Mouse (Mus musculus) adrenal gland, postnatal 14 days (tissue): ENCODE measurements around the gene Slamf8. TPM values are rescaled to one million over a fixed set of nuclear protein-coding genes. Genes with fewer than 3 reads are reported as not detected.
A peak's percentile ranks its signal among the peaks of the same experiment; 100 is the strongest.

ENCODE experiments used
- DNase-seq: peaks from one replicate; pipeline ENCODE4 v3.0.0; 2021; ENCODE audit warnings: mixed read lengths
- total RNA-seq: library from RNA; stranded (reverse); gene quantifications from 2 replicates; pipeline ENCODE4 v1.2.3, GENCODE M21; 2021

Slamf8 gene
- total RNA-seq, 1 experiment from 2014 or later, result not detected

DNA sequence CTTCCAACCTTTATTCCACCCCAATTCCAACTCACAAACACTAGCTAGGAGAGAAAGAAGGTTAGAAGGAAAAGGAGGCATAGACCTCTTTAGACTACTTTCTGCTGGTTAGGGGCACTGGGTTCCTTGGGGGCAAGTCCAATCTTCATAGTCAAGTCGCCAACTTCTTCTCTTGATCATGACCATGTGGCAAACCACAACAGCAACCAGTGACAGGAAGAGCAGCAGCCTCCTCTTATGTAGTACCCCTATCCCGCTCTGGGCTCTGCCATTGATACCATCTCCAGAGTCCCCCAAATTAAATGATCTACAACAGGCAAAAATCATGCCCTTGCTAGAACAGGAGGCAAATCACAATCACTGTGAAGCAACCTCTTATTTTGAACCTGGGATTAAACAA lies 3.6 kb upstream of the Slamf8 start:
- DNase-seq, result no peak

DNA sequence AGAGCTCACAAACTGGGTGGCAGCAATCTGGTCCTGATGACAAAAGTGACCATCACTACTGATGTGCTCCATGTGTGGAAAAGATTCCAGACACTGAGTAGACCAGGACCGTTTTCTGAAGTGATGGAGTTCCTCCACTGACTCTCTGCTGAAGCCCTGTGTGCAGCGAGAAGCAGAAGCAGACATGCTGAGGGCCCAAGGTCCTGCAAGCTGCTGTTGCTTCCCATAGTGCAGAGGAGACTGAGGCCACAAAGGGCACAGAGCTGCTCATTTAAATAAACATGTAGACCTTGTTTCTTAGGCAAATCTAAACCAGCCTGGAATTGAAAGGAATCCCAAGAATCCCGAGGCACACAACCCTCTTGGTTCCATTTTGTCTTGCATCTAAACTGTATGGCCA lies 3.0 kb upstream of the Slamf8 start:
- DNase-seq, result no peak

DNA sequence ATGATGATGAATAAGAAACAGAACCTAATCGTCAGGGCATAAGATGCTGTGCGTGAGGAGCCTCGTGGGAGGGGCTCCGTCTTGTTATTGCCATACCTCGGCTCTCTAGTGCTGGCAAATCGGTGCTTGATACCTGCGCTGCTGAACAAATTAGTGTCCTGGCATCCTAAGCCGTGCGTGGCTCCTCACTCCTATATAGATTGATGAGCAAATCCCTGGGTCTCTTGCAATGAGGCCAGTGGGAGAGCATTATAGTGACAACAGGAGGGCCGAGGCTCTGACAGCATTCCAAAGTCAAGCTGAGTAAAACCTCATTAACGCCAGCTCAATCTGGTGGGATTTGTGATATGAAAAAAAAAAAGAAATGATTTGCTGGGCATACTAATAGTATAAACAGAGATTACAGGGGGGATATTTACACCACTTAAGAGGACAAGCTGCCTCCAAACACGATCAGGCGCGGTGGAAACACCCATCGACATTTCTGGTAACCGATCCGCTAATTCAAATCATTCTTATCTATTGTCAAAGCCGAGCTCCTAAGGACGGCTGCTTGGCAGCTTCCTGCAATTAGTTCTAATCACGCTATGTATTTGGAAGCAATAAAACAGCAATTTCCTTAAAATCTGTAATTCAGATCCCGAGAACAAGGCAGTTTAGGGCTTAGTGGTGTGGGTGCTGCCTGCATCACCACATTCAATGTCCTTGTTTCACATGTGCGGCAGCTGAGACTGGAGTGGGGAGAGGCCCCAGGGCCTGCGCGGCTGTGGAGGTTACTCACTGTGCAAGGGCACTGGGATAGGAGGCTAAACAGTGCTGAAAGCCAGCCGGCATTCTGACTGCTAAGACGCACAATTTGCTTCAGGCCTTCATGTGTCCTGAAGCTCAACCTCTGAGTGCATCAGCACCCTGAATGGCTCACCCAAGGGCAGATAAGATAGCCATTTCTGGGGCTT lies 4.5 kb downstream of the Slamf8 start:
- peak; percentile 54 for DNase-seq

DNA sequence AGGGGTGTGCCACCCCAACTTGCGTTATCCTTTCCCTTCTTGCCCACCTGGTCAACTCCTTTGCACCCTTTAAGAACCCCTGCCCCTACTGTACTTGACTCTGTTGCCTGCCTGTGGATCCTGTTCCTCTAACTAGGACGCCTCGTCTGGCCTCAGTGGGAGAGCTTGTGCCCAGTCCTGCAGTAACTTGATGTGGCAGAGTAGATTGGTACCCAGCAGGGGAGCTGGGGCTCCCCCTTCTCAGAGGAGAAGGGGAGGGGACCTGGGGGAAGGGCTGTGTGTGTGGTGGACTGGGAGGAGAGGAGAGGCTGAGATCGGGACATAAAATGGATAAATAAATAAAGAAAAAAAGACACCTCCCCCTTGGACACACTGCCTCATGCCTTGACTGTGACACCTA lies 5.3 kb downstream of the Slamf8 start:
- no peak for DNase-seq

DNA sequence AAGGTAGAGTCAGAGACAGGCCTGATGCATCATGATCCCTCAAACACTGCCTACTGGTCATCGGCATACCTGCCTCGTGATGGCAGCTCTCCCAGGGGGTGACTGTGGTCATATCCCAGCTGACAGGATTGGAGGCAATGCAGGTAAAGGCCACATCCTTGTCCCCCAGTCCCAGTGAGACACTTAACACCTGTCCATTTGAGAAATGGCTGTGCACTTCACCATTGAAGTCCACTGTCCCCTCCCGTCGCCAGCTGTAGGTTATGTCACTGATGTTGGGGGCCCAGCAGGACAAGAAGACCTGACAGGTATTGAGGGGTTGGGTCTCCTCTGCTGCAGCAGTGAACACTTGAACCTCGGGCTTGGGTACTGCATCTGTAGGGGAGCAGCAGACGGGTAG lies 6.1 kb downstream of the Slamf8 start:
- DNase-seq, result no peak

DNA sequence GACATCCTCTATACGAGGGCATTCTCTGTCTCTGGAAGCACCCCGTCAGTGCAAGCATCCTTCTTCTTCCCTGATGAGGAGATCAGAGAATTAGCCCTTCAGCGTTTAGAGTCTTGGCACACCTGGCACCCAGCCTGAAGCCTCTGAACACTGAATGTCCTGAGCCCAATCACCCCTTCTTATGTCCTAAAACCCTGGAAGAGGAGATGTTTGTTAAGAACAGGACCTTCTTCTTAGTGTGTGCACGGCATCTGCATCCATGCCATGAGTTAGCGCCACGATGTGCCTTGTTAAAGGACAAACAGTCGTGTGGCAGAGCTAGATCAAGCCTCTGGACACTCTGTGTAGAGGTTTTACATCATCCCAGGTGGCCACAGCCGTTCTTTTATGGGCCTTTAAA lies 7.9 kb downstream of the Slamf8 start:
- DNase-seq, result no peak

DNA sequence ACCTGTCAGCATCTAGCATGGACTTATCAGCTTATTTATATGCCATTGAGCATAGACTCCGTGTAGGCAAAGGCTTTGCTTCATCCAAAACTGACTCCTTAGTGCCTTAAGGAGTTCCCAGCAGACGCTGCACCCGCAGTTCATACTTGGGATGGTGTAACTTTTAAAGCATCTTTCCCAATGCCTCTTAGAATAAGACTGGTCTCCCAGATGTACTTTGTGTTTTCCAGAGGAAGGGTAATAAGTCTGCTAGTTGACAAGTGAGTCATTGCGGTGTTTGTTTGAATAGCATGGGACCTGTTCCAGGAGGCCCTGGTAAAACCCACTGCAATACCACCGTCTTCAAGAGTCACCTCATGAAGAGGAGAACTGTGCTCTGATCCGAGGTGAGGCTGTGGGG lies 10.3 kb downstream of the Slamf8 start:
- no peak for DNase-seq

DNA sequence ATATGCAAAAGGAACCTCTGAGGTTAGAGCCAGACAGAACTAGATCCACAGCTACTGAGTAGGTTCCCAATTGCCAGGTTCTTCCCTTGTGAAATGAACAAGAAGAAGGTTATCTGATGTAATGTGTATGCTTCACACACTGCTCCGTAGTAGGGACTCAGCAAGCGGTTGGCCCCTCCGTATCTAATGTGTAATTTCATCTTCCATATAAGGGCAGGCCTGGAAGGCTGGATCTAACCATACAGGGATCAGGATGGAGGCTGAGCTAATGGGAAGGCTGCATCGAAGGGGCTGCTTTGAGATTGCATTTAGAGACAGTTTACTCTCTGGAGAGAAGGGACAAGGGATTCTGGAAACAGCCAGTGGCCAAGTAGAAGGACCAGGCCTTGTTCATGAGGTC lies 22.6 kb downstream of the Slamf8 start:
- no peak for DNase-seq

DNA sequence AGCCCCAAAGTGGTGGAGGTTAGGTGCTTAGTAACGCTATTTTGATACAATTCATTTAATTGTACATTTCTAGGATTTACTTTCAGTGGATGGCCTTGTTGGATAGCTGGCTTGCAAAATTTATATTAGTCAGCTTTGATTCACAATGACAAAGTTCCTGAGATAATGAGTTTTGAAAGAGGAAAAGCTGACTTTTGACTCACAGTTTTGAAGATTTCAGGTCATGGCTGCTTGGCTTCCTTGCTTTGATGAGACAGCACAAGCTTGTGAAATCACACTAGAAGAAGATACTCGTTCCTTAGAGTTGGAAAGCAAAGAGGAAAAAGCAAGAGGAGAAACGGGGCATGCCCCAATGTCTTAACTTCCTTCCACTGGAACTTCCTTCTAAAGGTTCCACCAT lies 24.2 kb downstream of the Slamf8 start:
- DNase-seq, result no peak

DNA sequence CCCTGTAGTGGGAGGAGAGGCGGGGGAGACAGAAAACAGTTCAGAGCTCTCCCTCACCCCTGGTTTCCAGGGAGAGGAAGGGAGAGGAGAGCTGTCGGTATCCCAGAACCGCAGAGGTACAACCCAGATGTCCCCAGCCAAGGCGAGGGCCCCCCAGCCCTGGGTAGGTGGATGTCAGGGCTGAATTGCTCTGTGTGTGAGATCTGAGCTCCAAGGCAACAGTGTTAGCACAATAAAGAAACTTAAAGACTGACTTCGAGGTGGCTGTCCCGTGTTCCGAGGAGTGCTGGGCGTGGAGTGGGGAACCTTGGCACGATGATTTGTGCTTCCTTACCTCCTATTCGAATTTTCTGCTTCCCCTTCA lies 26.9 kb downstream of the Slamf8 start:
- no peak for DNase-seq

DNA sequence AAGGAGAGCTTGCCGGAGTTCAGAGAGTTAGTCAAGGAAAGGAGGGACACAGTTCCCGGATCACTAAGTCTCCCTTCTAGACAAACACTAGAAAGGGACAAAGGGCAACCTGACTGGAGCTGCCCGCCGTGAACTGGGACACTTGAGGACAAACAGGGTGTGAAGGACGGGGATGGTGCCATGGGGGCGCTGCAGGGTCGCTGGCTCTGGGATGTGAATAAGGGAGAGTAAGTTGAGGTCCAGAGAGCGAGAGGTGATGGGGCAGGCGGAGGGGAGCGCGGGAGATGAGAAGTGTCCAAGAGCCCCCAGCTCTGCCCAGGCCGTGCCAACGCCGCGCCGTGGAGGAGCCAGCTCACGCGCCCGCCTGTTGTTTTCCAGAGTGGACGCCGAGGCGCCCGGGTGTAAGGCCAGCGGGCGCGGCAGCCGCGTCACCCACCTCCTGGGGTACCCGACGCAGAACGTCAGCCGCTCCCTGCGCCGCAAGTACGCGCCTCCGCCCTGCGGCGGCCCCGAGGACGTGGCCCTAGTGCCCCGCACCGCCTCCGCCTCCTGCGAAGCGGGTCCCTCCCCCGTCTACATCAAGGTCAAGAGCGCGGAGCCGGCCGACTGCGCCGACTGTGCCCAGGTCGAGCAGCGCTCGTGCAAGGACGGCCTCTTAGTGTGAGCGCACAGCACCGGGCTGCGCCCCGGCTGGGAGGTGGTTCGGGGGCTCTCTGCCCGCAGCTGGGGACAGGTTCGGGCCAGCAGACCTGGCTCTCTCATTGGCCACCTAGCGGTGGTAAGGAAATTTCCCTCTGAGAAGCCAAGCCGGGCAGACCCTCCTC lies 27.5 kb downstream of the Slamf8 start:
- peak; percentile 83 for DNase-seq

DNA sequence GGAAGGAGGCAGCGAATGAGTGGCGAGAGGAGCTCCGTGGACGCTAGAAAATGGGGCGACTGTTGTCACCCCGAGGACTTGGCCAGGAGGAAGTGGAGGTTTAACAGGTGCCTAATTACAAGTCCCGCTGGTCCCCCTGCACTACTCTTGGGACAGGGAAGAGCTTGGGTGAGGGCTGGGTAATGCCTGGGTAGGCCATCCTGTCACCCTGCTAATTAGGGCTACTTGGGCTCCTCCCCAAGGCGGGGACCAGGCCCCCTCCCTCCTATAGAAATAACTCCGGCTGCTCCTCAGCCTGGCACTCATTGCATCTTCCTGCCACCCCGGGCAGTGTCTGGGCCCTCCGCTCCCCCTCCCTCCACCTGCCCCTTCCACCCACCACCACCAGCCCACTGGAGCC lies 34.7 kb downstream of the Slamf8 start, which contains the start of gene Vsig8:
Gene Vsig8 (plus strand): TSS at position 301 of the 400 bp plus-strand sequence.
- DNase-seq, result no peak

DNA sequence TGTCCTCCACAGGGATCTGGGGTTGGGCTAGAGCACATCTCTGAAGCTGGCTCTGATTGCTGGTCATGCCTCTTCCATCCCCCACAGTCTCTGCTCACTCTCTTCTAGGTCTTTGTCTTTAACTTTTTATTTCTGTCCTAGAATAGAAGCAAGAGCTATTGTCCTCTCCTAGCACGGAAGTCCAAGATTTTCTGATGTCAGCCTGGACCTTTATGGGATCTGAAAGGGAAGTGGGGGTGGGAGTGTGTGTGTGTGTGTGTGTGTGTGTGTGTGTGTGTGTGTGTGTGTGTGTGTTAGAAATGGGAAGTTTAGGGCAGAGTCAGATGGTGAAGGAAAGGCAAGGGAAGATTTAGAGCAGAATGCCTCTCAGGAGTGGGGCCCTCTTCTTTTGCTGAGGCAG lies 37.7 kb downstream of the Slamf8 start:
- no peak for DNase-seq

DNA sequence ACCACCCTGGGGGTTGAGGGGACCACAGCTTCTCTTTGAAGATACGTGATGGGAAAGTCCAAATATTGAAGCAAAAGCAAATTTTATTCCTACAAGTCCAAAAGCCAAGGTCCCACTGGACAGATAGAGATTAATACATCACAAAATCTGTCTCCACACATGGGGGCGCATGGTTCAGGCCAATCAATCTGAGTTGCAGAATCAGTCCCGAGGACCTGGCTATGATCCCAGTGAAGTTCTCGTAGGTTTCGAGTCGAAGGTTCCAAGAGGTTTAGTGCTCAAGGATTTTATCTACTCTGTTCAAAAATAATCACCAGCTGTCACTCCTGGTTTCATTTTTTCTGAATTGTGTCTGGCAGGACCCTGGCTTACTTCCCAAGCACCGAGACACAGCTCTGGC lies 39.4 kb downstream of the Slamf8 start:
- peak; percentile 29 for DNase-seq

DNA sequence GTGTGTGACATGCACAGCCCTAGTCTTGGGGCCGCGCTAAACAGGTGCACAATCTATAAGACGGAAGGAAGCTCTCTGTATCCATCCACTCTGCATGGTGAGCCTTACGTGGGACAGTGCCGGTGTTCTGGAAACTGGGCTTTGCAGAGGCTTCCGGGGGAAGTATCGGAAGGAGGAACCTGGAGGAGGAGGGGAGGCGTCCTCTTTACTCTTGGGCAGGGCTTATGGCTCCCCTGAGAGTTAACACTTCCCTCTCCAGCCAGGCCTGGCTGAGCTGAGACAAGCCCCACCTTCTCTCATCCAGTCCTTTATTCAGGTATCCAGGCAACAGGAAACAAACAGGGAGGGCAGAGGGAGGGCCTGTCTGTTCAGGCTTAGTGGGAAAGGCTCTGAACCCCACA lies 39.8 kb downstream of the Slamf8 start:
- DNase-seq, result peak; percentile 72

DNA sequence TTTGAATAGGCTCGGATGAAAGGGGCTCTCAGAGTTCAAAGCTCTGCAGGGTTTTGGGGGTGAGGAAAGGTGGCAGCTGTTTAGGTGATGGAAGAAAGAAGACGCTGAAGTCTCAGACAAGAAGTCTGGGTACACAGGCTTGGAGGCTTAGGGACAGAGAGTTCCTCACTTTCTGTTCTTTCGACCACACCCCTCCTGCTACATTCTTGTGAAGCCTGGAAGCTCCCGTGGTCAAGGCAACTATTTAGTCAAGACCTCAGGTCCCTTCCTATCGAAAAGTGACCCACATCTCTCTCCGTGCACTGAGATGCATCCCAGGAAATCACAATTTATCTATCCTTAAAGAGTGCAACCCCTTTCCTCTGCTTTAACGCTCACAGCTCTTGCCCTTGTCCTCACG lies 40.7 kb downstream of the Slamf8 start:
- DNase-seq, result no peak

DNA sequence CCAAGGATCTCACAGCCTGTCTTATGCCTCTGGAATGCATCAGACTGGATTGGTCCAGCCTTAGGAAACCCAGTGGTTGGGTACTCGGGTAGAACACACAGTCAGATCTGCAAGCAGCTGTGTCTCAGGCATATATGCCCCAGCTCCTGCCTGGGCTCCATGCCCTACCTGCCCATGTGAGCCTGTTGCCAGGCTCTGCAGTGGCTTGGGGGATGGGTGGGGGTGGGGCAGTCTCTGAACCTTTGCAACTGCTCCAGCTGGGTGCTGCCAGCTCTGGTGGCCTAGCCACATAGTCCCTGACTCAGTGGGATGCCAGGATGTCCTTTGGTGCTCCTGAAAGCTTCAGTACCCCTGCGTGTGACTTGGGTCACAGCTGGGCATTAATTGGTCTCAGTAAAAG lies 41.1 kb downstream of the Slamf8 start:
- no peak for DNase-seq

DNA sequence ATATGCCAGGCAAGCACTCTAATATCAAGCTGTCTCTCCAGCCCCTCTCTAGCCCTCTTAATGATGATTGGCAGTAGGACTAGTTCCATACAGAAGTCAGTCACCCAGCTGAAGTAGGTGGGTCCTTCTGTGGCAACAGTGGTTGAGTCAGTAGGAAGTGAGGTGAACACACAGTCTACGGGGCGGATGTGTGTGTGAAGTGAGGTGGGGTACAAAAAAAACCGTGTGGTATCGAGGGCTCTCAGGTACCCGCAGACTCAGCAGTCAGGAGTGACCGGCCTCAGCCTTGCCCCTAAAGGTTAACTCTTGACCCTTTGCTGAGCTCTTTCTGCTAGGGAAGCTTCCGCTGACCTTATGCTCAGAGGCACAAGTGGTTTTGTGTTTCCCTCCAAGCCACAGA lies 41.9 kb downstream of the Slamf8 start:
- DNase-seq, result no peak

DNA sequence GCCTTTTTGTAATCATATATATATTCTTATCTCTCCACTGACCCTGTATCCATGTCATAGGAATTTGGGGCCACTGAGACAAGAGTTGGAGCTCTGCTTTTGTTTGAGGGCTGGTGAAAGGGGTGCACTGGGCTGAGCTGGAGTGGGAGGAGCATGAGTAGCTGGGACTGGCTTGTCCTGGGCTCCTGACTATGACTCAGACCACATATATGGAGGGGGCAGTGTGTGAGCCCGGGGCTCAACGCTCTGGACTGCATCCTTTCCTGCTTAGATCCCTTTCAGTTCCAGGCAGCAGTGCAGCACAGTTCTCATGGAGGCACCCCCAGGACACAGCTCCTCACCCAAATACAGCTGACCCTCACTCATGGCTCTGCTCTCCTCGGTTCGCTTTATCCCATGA lies 44.3 kb downstream of the Slamf8 start:
- DNase-seq, result no peak

DNA sequence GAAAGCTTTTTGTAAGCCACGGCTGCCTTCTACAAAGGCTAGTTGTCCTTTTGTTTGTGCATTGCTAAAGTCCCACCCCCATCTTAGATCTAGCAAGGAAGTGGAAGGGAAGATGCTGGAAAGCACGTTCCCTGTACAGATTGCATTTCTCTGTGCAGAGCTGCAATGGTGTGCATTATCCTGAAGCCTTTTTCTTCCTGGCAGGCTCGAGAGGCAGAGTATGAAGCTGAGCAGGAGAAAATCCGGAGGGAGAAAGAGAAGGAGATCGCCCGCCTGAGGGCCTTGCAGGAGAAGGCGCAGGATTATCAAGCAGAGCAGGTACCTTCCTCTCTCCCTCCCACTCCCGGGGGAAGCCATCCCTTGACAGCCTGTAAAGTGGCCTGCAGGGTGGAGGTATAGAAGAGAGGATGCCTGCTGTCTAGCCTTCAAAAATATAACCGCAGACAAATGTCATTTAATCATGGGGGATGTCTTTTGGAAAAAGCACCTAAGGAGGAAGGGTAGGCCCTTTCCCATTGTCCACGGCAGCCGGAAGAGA lies 50.0 kb downstream of the Slamf8 start:
- DNase-seq, result no peak

DNA sequence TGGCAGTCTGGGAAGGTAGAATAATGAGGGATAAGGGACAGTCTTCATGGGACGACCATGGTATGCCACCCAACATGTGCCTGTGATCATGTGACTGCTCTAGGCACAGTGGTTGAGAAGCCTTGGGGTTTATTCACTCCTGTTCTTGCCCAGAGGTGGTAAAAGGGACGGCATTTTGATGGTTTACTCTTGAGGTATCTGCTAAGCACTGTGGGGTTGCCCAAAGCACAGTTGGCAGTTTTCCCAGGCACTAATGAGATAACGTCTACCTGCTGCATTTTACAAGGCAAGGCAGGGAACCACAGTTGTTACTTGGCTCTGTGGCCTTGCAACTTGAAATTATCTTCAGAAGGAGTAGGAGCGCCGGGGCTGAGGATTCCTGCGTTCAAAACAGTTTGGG lies 50.5 kb downstream of the Slamf8 start:
- DNase-seq, result no peak

DNA sequence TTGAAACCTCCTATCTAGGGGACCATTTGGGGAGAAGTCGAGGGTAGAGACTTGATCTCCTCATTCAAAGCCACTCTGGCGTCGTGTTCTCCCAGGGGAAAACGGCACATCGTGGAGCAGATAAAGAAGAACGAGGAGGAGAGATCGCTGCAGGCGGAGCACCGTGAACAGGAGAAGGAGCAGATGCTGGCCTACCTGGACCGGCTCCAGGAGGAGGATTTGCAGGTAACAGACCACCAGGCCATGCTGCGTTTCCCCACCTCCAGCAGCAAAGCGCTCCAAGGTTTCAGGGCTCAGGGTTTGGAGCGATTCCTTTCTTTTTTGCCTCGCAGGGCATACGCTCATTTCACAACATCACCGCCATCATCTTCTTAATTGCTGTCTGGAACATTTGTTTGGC lies 55.3 kb downstream of the Slamf8 start:
- no peak for DNase-seq

DNA sequence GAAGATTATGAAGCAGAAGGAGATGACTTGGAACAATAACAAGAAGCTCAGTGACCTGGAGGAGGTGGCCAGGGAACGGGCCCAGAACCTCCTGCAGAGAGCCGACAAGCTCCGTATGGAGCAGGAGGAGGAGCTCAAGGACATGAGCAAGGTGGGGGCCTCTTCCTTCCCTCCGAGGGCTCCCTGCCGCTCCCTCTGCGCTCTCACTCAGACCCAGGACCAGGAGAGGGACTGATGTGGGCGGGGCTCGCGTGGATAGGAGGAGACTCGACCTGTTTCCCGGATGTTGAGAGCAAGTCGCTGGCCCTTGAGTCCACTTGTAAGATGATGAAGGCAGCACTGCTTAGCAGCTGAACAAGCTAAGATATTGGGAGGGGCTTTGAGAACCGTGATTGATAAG lies 57.8 kb downstream of the Slamf8 start:
- DNase-seq, result peak; percentile 53
